Mouse (Mus musculus) WW6 (cell line): ENCODE measurements around the gene Coro7.
"Not testable (repeated sequence)": the region's sequence is repeated elsewhere in the genome, so short reads cannot be mapped to it uniquely, and the experiment has no call there.

Source experiments
- DNase-seq: peaks from one replicate; pipeline ENCODE4 v3.0.0-alpha.2; 2013; ENCODE audit warnings: low read depth, low spot score

Gene Coro7

DNA sequence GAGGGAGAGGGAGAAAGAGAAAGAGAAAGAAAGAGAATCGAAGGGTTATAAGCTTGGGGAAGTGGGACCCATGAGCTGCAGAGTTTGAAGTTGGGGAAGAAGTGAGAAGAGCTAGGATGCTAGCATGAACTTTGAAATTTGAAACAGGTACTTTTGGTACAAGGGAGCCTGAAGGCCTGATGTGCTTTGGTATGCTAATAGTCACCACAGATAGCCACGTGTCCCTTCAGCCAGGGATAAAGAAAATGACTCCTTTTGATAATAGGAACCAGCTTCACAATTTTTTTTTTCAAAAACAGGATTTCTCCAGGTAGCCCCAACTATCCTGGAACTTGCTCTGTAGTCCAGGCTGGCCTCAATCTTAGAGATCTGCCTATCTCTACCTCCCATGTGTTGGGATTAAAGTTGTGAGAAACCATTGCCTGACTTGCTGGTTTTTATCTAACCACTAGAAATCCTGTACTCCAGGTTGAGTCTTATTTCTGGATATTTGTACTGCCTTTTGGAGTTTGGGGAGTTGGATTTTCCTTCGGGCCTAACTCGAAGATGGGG, 3.1 kb upstream of the Coro7 start:
- DNase-seq, result no peak

DNA sequence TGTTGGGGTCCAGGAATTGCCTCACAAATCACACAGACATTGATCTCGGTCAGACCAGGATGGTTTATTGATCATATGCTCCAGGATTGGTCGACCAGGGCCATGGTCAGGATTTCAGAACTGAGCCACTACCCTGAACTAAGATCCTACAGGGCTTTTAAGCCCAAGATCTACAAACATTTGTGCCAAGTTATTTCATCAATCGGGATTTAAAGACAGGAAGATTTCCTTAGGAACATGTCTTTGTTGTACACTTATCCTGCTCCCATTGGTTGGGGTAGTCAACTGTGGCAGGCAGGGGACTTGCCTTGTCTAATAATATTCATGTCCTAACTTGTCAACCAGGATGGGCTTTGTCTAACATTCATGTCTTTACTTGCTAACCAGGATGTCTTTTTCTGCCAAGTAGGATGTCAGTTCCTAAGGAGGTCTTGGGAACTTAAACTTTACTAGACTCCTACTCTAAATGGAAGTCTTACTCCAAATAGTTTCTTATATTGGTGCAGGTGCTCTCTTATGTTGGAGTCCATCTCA, 1.4 kb upstream of the Coro7 start:
- DNase-seq, result not testable (repeated sequence)

DNA sequence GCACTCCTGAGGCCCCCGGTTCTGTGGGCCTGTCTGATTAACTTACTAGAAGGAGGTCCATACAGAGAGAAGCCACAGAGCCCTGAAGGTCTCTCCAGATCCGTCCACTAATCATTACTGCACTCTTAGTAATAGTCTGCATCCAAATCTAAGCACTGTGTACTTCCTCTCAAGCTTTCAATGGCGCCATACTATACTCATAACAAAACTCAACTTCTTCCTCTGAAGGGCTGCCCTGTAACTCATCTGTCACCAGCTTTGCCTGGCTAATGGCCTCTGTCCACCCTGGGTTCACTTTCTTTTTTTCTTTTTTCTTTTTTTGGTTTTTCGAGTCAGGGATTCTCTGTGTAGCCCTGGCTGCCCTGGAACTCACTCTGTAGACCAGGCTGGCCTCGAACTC, 1.5 kb downstream of the Coro7 start:
- no peak for DNase-seq

DNA sequence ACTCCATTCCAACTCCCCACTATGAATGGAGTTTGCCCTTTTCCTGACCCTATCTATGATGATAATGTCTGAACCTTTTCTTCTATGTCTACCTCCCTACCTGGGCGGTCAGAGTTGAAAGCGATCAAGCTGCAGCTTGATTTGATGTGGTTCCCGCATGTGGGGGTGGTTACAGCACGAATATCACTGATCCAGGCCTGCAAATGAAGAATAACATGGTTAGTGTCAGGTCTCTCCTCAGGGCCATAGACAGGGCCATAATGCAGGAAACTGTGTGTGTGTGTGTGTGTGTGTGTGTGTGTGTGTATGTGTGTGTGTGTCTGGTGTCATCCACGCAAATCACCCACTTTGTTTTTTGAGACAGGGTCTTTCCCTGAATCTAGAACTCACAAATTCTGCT, 2.7 kb downstream of the Coro7 start:
- no peak for DNase-seq

DNA sequence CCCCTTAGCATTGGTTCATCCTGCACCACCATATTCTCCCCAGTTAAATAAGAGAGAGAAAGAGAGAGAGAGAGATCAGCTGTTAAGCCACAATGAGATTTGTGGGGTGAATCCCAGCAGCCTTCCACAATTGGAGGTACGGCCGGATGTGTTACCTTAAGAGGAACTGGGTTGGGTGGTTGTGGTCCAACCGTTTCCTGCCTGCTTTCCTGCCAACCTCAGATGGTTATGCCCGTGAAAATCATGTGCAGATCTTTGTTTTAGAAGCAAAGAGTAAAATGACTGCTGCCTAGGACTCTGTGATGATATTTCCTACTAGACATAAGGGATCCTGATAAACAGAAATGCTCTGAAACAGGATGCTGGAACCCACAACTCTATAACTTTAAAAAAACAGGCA, 5.5 kb downstream of the Coro7 start:
- DNase-seq, result no peak

DNA sequence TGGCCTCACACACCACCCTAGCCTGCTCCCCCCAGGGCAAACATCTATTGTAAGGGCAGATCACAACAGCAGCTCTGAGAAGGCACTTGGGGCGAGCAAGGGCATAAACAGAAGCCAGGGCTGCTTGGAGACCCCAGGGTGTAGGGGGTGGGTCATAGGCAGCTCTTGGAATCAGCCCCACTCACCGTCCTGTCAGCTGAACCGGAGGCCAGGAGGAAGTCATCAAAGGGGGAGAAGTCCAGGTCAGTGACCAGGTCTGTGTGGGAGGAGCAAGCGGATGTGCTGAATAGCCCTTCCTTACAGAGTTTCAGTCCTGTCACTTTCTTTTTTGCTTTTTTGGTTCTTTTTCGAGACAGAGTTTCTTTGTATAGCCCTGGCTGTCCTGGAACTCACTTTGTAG, 9.3 kb downstream of the Coro7 start:
- DNase-seq, result no peak

DNA sequence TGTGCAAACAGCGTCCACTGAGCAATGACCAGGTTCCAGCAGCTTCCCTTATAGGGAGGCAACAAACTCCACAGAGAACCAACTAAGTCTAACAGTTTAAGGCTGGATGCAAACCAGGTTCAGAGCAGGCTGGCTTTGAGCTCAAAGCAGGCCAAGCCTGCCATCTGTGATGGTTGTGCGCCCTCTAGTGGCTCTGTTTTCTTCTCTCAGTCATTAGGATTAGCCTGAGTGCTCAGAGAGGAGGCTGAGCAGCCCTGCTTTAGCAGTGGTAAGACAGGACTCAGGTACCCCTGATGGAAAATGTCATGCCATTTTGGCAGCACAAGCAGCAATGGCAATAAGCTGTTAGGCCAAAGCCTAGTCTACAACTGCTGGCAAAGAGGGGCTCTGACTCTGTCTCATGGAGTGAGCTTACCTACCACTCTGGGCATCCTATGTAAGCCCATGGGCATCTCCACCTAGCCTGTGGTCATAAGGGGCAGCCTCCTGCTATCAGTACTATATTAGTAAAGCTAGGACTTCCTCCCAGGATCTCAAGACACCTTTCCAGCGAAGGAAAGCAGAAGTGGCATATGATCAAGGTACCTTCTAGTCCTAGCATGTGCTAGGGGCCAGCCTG, 12.3 kb downstream of the Coro7 start:
- DNase-seq, result no peak

DNA sequence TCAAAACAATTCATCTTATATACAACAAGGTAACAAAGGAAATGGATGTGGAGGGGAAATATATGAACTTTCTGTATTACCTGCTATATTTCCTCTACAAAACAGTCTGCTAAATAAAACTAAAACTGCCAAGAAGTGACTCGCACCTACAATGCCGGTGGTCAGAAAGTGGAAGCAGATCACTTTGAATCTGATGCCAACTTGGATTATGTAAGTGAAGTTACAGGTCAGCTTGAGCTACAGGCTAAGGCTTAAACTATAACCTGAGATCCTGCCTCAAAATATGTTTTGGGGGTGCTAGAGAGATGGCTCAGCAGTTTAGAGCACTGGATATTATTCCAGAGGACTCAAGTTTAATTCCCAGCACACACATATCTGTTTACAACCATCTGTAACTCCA, 13.9 kb downstream of the Coro7 start:
- DNase-seq, result no peak

DNA sequence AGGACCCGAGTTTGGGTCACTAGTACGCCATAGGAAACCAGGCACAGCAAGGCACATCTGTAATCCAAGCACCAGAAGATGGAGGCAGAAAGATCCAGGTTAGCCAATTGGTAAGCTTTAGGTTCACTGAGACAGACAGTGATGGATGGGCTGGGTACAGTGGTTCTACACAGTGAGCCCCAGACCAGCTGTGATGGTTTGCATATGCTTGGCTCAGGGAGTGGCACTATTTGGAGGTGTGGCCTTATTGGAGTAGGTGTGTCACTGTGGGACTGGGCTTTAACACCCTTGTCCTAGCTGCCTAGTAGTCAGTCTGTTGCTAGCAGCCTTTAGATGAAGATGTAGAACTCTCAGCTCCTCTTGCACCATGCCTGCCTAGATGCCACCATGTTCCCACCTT, 15.8 kb downstream of the Coro7 start:
- no peak for DNase-seq

DNA sequence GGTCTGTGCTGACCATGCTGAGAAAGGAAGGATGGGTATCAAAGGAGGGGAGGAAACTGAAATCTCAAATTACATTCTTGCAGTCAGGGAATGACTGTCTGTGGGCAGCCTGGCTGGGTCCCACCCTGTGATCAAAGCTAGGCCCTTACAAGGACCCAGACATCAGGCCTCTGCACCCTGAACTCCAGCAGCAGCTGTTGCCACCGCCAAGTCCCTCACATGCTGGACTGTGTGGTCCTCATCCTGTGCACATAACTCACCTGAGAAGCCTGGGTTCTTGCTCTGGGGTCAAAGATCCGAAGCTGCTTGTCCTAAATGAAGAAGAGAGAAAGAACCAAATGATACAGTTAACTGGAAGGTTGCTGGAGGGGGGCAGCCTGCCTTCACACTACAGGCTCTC, 18.0 kb downstream of the Coro7 start:
- DNase-seq, result no peak

DNA sequence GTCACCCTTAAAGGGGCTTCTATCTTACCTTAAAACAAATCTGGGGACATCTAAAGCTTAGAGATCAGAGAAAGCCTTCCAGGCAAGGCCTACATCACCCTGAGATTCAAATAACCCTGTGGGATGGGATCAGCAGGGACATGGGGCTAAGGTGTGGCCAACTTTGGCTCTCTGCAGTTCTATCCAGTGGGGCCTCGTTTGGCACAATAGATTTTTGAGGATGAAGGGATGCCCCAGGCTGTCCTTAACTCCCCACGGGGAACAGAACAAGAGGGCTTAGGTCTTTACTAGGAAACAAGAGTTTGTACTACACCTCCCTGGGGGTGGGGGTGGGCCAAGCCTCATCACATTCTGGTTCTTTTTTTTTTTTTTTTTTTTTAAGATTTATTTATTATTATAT, 20.3 kb downstream of the Coro7 start:
- no peak for DNase-seq

DNA sequence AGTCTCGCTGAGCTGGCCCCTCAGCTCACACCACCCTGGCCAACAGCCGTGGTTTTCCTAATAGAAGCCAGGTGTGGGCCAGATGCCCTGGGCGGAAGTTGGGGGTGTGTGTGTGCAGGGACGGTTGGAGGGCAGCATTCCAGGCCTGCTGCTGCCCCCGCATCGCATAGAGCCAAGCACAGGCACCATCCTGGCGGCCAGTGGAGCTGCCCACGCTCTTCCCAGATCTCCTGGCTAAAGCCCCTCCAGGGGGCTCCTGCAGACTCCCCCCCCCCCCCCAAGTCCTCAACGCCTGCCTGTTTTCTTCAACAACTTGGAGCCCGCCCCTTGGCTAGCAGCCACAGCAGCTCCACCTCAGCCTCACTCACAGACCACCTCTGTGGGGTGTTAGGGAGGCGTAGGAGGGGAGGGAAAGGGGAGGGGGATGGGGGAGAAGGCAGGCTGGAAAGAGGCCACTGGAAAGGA, 20.8 kb downstream of the Coro7 start:
- DNase-seq, result no peak

DNA sequence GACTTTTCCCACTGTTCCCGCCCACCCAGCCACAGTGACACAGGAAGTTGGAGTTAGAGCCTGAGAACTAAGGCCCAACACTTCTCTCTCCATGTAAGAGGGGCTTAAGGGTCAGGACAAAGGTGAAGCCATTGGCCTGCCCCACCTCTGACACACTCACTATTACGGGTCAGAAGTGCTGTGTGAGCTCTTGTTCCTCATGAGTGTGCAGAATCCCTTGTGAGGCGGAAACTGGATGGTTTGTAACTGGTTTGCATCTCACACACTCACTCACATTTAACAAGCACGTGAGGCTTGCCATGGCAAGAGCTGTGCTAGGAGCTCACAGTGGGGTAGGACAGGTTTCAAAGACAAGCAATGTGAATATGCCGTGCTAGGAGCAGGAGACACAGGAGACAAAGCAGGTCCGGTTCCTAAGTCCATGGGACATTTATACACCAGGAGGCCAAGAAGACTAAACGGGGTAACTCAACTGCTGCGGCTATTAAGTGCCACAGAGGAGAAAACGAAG, 23.0 kb downstream of the Coro7 start:
- DNase-seq, result no peak

DNA sequence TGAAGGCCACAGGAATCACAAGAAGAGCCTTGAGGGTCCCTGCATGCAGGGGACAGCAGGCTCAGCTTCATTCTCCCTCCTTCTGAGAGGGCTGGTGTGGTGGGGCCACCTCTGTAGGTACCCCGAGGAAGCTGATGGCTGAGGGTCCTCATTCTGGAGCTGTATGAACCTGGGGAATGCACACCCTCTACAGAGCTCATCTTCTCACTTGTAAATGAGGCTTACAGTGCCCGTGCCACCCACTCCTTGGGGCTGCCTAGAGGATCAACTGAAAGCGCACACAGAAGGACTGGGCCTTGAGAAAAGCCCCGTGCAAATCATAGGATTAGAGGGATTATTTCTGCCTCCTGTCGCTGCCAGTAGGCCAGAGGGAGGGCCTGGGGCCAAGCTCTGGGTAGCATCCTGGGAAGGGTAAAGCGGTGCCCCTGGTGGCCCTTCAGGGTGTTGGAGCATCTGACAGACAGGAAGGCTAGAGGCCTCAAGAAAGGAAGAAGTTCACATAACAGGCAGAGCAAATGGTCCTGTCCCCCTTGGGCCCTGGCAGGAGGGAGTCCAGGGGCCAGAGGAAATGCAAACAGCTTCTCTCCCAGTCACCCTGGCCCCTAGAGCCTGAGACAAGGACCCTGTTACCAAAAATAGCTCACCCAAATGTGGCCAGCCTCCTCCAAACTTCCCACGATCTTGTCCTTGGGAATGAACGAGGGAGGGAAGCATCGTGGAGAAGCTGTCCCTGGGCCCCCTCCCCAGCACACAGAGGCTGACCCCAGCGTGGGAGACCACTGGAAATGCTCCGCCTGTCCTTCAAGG, 23.6 kb downstream of the Coro7 start:
- DNase-seq, result no peak

DNA sequence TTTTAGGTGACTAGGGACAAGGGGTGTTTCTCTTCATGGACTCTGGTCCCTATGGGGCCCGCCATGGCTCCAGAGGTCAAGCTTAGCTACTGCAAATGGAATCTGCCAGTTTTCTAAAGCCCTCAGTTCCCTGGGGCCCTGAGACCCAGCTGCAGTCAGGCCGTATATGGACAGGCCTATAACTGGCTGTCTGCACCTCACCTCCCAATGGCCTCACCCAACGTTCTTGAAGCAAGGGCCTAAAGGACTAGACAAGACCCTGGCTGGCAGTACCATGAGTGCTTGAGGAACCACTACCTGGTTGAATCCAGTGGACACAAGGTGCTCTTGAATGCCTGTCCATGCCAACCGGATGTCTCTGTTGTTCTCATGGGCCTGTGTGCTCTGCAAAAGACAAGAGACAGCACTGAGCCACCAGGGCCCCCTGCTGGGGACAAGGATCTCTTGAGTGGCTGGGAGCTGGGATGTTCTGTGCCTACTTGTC, 24.3 kb downstream of the Coro7 start:
- no peak for DNase-seq

DNA sequence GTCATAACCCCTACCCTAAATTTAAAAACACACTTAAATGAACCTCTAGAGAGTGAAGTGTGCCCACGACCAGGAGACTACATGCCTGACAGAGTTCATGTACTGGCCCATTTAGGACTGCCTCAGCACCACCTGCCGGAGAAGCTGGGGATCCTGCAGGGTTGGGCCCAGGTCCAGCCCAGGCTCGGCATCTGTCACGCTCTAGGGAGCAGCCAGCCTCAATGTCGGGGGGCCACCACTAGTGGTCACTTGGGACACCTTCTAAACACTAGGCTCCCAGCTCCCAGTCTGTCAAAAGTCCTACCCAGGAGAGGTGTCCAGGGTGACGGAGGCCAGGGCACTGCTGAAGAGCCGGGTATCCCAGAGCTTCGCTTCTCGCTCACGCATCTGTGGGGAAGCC, 24.9 kb downstream of the Coro7 start:
- no peak for DNase-seq

DNA sequence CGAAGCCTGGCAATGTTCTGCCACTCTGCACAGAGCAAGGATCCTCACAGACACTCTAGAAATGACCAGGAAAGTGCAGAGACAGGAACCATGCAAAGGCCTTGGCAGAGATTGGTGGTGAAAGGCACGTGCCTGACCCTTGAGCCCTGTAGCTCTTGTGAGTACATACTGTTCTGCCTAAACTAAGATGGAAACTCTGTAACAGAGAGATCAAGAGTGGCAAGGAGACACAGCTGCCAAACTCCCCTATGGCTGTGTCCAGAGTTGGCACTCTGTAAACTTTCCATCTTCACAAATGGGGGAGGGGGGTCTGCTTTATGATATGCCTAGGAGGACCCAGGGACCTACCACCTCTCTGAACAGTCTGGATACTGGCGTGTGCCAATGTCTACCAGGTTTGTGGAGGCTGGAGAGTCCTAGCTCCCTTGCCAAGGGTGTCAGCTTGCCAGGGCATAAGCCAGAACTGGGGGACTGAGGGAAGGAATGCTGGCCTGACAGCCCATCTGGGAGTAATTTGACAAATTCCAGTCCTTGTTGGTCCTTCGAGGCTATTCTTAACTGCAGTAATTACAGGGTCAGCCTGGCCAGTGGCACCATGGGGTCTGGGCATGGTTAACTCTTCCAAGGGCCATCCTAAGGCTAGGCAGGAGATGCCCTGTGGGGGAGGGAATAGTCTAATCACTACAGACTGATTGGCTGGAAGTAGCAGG, 26.7 kb downstream of the Coro7 start:
- no peak for DNase-seq

DNA sequence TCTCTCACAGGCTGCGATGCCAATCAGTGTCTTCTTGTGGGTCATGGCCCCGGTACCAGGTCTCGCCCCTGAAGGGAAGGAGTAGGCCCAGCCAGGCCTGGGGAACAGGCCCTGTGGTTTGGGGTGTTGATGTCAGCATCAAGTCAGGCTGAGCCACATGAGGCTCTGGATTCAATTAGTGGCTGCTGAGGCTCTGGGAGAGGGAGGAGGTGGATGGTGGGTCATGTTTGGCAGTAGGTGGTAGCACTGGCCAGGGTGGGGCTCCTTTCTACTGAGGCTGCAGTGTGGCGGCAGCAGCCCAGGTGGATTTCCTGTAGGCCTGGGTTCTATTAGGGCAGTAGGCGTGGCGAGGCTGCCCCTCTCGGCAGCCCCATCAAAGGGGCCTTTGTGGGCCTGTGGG, 28.0 kb downstream of the Coro7 start:
- no peak for DNase-seq

DNA sequence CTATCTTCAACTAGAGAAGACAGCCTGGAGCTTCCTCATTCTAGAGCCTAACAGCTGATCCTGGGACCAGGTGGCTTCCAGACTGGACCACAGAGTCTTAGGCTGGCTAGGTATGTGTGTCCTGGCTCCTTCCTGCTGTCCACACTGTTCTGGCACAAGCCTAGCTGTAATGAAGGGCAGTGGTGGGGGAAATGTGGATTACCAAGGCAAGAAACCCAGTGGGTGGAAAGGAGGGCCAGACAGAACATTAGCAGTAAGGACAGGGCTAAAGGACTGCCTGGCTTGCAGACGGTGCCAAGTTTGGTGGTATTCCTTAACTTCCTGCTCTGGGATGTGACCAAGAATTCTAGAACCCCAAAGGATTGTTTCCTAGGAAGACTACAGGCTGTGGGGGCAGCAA, 28.5 kb downstream of the Coro7 start:
- DNase-seq, result no peak

DNA sequence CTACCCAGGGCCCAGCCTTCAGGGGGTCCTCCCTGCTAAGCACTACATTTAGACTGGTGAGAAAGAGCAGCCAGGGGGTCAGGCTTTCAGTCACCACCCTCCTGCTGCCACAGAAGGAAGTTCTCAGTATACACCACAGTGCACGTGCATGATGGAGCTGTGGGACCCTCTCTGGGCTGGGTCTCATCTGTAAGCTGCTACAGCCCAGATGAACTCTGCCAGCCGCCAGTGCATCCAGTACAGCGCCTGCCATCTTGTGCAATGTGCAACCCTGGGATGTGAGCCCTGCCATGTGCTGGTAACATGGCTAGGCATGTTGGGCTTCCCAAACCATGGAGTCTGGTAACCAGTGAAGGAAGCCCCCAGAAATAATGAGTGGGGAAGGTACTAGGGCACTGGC, 29.4 kb downstream of the Coro7 start:
- no peak for DNase-seq

DNA sequence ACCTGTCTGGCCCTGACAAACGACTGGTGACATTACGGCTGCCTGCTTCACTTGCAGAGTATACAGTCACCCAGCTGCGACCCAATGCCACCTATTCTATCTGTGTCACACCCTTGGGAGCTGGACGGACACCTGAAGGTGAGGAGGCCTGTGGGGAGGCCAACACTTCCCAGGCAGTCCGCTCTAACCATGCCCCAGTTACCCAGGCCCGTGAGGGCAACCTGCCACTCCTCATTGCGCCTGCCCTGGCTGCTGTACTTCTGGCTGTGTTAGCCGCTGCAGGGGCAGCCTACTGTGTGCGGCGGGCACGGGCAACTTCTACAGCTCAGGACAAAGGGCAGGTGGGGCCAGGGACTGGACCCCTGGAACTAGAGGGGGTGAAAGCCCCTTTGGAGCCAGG, 29.9 kb downstream of the Coro7 start:
- no peak for DNase-seq

DNA sequence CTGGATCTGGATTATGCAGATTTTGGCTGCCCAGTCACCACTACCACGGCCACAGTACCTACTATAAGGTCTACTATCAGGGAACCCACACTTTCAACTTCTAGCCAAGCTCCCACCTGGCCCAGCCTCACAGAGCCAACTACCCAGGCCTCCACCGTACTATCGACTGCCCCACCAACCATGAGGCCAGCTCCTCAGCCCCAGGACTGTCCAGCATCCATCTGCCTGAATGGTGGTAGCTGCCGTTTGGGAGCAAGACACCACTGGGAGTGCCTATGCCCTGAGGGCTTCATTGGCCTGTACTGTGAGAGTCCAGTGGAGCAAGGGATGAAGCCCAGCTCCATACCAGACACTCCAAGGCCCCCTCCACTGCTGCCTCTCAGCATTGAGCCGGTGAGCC, 30.4 kb downstream of the Coro7 start:
- no peak for DNase-seq
